Mouse (Mus musculus) thymus, adult 2 months (tissue): ENCODE results near the gene Atp6v0c.

Experiments used
- CTCF ChIP-seq: fragments of 200-500 bp; IDR thresholded peaks from 2 replicates; pipeline ENCODE4 v1.5.1; 2012; ENCODE audit warnings: mild to moderate bottlenecking, control low read depth, low read length, moderate library complexity, borderline replicate concordance; ENCODE audit not compliant: control insufficient read depth, poor library complexity, insufficient read depth; ENCODE audit errors: extremely low read depth
- POLR2A ChIP-seq: fragments of 200-500 bp; IDR thresholded peaks from 2 replicates; pipeline ENCODE4 v1.6.1; 2012; ENCODE audit warnings: mild to moderate bottlenecking, low read length, control low read depth, moderate library complexity; ENCODE audit not compliant: control insufficient read depth, poor library complexity, insufficient read depth; ENCODE audit errors: extremely low read depth

- TF ChIP-seq CTCF = no peak
- no peak for TF ChIP-seq POLR2A
These were observed 623 bp upstream of the Atp6v0c start for GRCm38 (mm10) chr17:24170125-24170524.
